Mouse (Mus musculus) MEL (cell line): ENCODE results near the gene Olfr484.

Experiments used
- CTCF ChIP-seq, 3 experiments: IDR thresholded peaks in 2 of 3; conservative IDR thresholded peaks in 1 of 3; 2 replicates each; pipeline ENCODE4 v1.5.1; 2011 to 2012; ENCODE audit warnings: low read length in 3 of 3, low read depth in 2 of 3, mild to moderate bottlenecking in 2 of 3, improper control_type of control experiment in 1 of 3, inconsistent platforms in 1 of 3, mixed read lengths in 1 of 3, moderate library complexity in 1 of 3; ENCODE audit not compliant: control insufficient read depth in 1 of 3, insufficient read depth in 1 of 3, poor library complexity in 1 of 3, severe bottlenecking in 1 of 3
- EP300 ChIP-seq, 2 experiments: IDR thresholded peaks; 2 replicates each; pipeline ENCODE4 v1.6.1; 2011; ENCODE audit warnings: improper control_type of control experiment in 2 of 2, low read length in 2 of 2, low read depth in 1 of 2, mild to moderate bottlenecking in 1 of 2
- GABPA ChIP-seq: IDR thresholded peaks from 2 replicates; pipeline ENCODE4 v1.6.1; 2012; ENCODE audit warnings: low read depth, mild to moderate bottlenecking, inconsistent platforms, low read length, improper control_type of control experiment, moderate library complexity
- MAX ChIP-seq: IDR thresholded peaks from 2 replicates; pipeline ENCODE4 v1.6.1; 2011; ENCODE audit warnings: low read length, improper control_type of control experiment
- POLR2A ChIP-seq, 2 experiments: IDR thresholded peaks; 2 replicates each; pipeline ENCODE4 v1.6.1; 2011 to 2012; ENCODE audit warnings: low read length in 2 of 2, mild to moderate bottlenecking in 2 of 2, control low read depth in 1 of 2, improper control_type of control experiment in 1 of 2, low read depth in 1 of 2, moderate library complexity in 1 of 2; ENCODE audit not compliant: control insufficient read depth in 1 of 2, insufficient read depth in 1 of 2, poor library complexity in 1 of 2
- RAD21 ChIP-seq: IDR thresholded peaks from 2 replicates; pipeline ENCODE4 v1.6.1; 2011; ENCODE audit warnings: mild to moderate bottlenecking, low read depth, low read length, improper control_type of control experiment
- USF1 ChIP-seq: IDR thresholded peaks from 2 replicates; pipeline ENCODE4 v1.6.1; 2014; ENCODE audit warnings: low read depth, mild to moderate bottlenecking, inconsistent platforms, low read length, improper control_type of control experiment, moderate library complexity

GRCm38 (mm10) chr7:108079555-108079954 lies 47.7 kb downstream of the Olfr484 start, which contains the start of gene Olfr481:
- TF ChIP-seq MAX (no peak), RAD21 (no peak), CTCF (IDR thresholded peaks at IDR 0.05 in 2 of 3, conservative IDR thresholded peaks at IDR 0.05 in 1 of 3; ENCODE audit: control insufficient read depth in 1 of 3, insufficient read depth in 1 of 3, low read depth in 2 of 3, low read length in 3 of 3, poor library complexity in 1 of 3, severe bottlenecking in 1 of 3) (no peak), GABPA (no peak), USF1 (no peak), EP300 (IDR thresholded peaks at IDR 0.05; ENCODE audit: low read depth in 1 of 2, low read length in 2 of 2) (no peak), POLR2A (IDR thresholded peaks at IDR 0.05; ENCODE audit: control insufficient read depth in 1 of 2, insufficient read depth in 1 of 2, low read depth in 1 of 2, low read length in 2 of 2, poor library complexity in 1 of 2) (no peak)
